Mouse (Mus musculus) midbrain, embryonic 12.5 days (tissue): ENCODE data around the gene Abcb8. TPM values are rescaled to one million over a fixed set of nuclear protein-coding genes. Genes with fewer than 3 reads are reported as not detected.

Experiments used
- ATAC-seq: fragments of 200-750 bp; cut with Nextera tagmentation; 2 replicates; pipeline ENCODE4 v1.8.0; 2017; ENCODE audit warnings: low read depth, moderate TSS enrichment, moderate library complexity; ENCODE audit not compliant: low FRiP score
- H3K27ac ChIP-seq: fragments of 300-500 bp; sonication (generic); replicated peaks from 2 replicates; pipeline ENCODE4 v1.5.1; 2016; ENCODE audit warnings: mild to moderate bottlenecking
- H3K27me3 ChIP-seq: fragments of 300-500 bp; sonication (generic); 2 replicates; pipeline ENCODE4 v1.6.1; 2016; ENCODE audit warnings: mild to moderate bottlenecking
- H3K36me3 ChIP-seq: fragments of 300-500 bp; sonication (generic); 2 replicates; pipeline ENCODE4 v1.6.1; 2016
- H3K4me1 ChIP-seq: fragments of 300-500 bp; sonication (generic); 2 replicates; pipeline ENCODE4 v1.6.1; 2016
- H3K4me2 ChIP-seq: fragments of 300-500 bp; sonication (generic); replicated peaks from 2 replicates; pipeline ENCODE4 v1.6.1; 2016; ENCODE audit warnings: mild to moderate bottlenecking, moderate library complexity
- H3K4me3 ChIP-seq: fragments of 300-500 bp; sonication (generic); 2 replicates; pipeline ENCODE4 v1.5.1; 2016; ENCODE audit warnings: mild to moderate bottlenecking
- H3K9ac ChIP-seq: fragments of 300-500 bp; sonication (generic); replicated peaks from 2 replicates; pipeline ENCODE4 v1.6.1; 2016; ENCODE audit warnings: mild to moderate bottlenecking, moderate library complexity
- H3K9me3 ChIP-seq: fragments of 300-500 bp; sonication (generic); 2 replicates; pipeline ENCODE4 v1.6.1; 2016; ENCODE audit warnings: mild to moderate bottlenecking
- WGBS: fragments of 180-500 bp; shearing (Covaris S2); methylation state at CpG from one replicate; pipeline ENCODE4 v1.1.7; 2016; 5-methylcytosine and 5-hydroxymethylcytosine counted together
- polyA plus RNA-seq: library from polyadenylated mRNA; unstranded; fragments of >200 nt; fragmentation: Nextera tagmentation; extraction: Ambion mirVana; gene quantifications from 2 replicates; pipeline ENCODE4 v1.2.1, GENCODE M21; 2016

Abcb8 gene
- polyA plus RNA-seq, 1 experiment from 2014 or later = 48.0 TPM

- Histone ChIP-seq H3K4me3 (peak within 1 kb of the TSS; percentile 62), H3K9ac (peak within 1 kb of the TSS; percentile 75), H3K27ac (peak within 1 kb of the TSS; percentile 91), H3K4me2 (peak within 1 kb of the TSS; percentile 85), H3K4me1 (peaks cover 50% of the 10 kb centered on the region), H3K36me3 (peaks cover 26% of the 10 kb centered on the region), H3K9me3 (no peaks in the 10 kb centered on the region), H3K27me3 (peaks cover 17% of the 10 kb centered on the region)
- under 1% methylated on average over 46 of the region's 46 CpGs for WGBS
- ATAC-seq = peak; percentile 92
Measured at GRCm38 (mm10) chr5:24423129-24424003, 29.9 kb downstream of the Abcb8 start, which contains the start of the genes Cdk5 and Slc4a2. TSS of gene Cdk5 (minus strand) at chr5:24423530. TSS of gene Slc4a2 (plus strand) at chr5:24423837.

- Histone ChIP-seq H3K9me3 (no peaks in the 10 kb centered on the region), H3K9ac (peak overlapping the region; percentile 64), H3K27ac (peak overlapping the region; percentile 91), H3K27me3 (peaks cover 22% of the 10 kb centered on the region), H3K4me3 (peak overlapping the region; percentile 62), H3K4me1 (peaks cover 55% of the 10 kb centered on the region), H3K4me2 (peak overlapping the region; percentile 85), H3K36me3 (peaks cover 22% of the 10 kb centered on the region)
- no peak; the same call in none of the 2 replicates for ATAC-seq
- WGBS = 16% methylated on average over 21 of the region's 21 CpGs
Measured at GRCm38 (mm10) chr5:24424004-24424781, 30.7 kb downstream of the Abcb8 start.

GRCm38 (mm10) chr5:24424861-24425411 is 31.5 kb downstream of the Abcb8 start:
- H3K4me1 ChIP-seq = peaks cover 55% of the 10 kb centered on the region
- H3K27ac ChIP-seq = peak overlapping the region; percentile 91
- H3K9ac ChIP-seq = peak overlapping the region; percentile 64
- under 1% methylated on average over 40 of the region's 60 CpGs for WGBS
- no peaks in the 10 kb centered on the region for H3K9me3 ChIP-seq
- peaks cover 22% of the 10 kb centered on the region for H3K27me3 ChIP-seq
- peak overlapping the region; percentile 85 for H3K4me2 ChIP-seq
- H3K36me3 ChIP-seq = peaks cover 22% of the 10 kb centered on the region
- ATAC-seq = no peak
- peak overlapping the region; percentile 62 for H3K4me3 ChIP-seq

- Histone ChIP-seq H3K4me3 (peak overlapping the region; percentile 62), H3K4me2 (peak overlapping the region; percentile 85), H3K27me3 (peaks cover 22% of the 10 kb centered on the region), H3K4me1 (peaks cover 55% of the 10 kb centered on the region), H3K27ac (peak overlapping the region; percentile 91), H3K36me3 (peaks cover 22% of the 10 kb centered on the region), H3K9me3 (no peaks in the 10 kb centered on the region), H3K9ac (peak overlapping the region; percentile 64)
- WGBS = 0% methylated on average over 25 of the region's 30 CpGs
- ATAC-seq = no peak
Measured at GRCm38 (mm10) chr5:24425421-24426036, 32.1 kb downstream of the Abcb8 start.

DNA sequence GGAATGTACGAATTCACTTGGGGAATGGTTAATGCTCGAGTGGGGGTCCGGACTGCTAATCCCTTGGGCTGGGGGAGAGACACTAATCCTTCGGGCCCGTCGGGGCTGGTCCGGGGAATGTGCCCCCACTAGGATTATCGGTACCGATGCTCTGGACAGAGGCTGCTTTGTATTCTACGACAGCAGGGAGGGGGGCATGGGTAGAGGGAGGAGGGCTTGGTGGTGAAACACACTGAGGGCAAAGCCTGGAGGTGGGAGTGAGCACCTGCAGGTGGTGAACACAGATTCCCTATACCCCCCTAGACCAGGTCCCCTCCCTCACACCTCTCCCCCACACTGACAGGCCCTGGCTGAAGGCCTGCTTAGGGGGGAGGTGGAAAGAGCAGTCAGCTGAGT is 32.6 kb downstream of the Abcb8 start:
- Histone ChIP-seq H3K4me3 (peak overlapping the region; percentile 62), H3K4me2 (peak overlapping the region; percentile 85), H3K4me1 (peaks cover 55% of the 10 kb centered on the region), H3K9me3 (no peaks in the 10 kb centered on the region), H3K27me3 (peaks cover 22% of the 10 kb centered on the region), H3K27ac (peak overlapping the region; percentile 91), H3K36me3 (peaks cover 26% of the 10 kb centered on the region), H3K9ac (peak overlapping the region; percentile 64)
- ATAC-seq = no peak
- 1% methylated on average over 10 of the region's 10 CpGs for WGBS

- ATAC-seq = no peak
Measured at GRCm38 (mm10) chr5:24426556-24427284, 33.3 kb downstream of the Abcb8 start.

DNA sequence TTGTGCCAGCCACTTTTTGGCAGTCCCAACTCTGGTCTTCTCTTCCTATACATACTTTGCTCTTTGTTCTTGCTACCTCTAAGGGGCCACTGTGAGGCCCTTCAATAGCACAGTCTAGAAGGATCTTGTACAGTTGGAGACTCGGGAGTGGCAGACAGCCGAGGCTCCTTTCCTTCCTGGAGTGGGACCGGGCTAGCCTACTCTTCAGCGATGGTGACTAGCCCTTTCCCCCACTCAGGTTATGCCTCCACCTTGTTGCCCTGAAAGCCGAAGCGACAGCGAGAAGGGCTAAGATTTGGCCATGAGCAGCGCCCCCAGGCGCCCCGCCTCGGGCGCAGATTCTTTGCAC is 33.8 kb downstream of the Abcb8 start:
- H3K4me3 ChIP-seq = 0 out of 2 replicates have a peak overlapping the region, but pooled peaks have one; percentile 1
- H3K27me3 ChIP-seq = peaks cover 22% of the 10 kb centered on the region
- peak overlapping the region; percentile 85 for H3K4me2 ChIP-seq
- H3K27ac ChIP-seq = no peak overlapping the region
- ATAC-seq = no peak
- H3K9ac ChIP-seq = peak overlapping the region; percentile 64
- H3K4me1 ChIP-seq = peaks cover 52% of the 10 kb centered on the region
- no peaks in the 10 kb centered on the region for H3K9me3 ChIP-seq
- whole genome bisulfite sequencing = 15% methylated on average over 12 of the region's 12 CpGs
- H3K36me3 ChIP-seq = peaks cover 33% of the 10 kb centered on the region

More at GRCm38 (mm10) chr5:24426556-24427284, 33.3 kb downstream of the Abcb8 start:
- WGBS = 9% methylated on average over 9 of the region's 9 CpGs
- Histone ChIP-seq H3K4me2 (peak overlapping the region; percentile 85), H3K9me3 (no peaks in the 10 kb centered on the region), H3K27ac (no peak overlapping the region), H3K36me3 (peaks cover 28% of the 10 kb centered on the region), H3K4me3 (peak overlapping the region; percentile 62), H3K27me3 (peaks cover 22% of the 10 kb centered on the region), H3K9ac (peak overlapping the region; percentile 64), H3K4me1 (peaks cover 55% of the 10 kb centered on the region)

DNA sequence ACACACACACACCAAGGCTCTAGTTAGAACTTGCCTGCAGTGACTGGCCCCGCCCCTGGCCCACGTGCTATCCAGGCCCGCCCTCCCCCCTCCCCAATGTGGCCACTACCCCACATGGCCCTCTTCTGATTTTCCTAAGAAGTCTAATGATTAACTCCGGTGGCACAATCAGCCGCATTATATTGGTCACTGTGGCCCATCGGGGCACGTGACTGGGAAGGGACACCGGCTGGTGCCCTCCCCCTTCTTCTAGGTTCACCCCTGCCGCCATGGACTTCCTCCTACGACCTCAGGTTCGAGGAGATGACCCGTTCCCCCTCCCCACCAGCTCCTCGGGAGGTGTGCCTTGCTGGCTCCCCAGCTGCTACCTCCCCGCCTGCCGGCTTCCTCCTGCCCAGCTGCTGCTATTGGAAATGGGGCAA is 34.5 kb downstream of the Abcb8 start:
- 0 out of 2 replicates have a peak overlapping the region, but pooled peaks have one; percentile 4 for H3K9ac ChIP-seq
- peaks cover 40% of the 10 kb centered on the region for H3K36me3 ChIP-seq
- H3K27ac ChIP-seq = peak overlapping the region; percentile 26; the same call in 1 of the 2 replicates
- peaks cover 22% of the 10 kb centered on the region for H3K27me3 ChIP-seq
- H3K4me1 ChIP-seq = peaks cover 45% of the 10 kb centered on the region
- WGBS = 8% methylated on average over 14 of the region's 15 CpGs
- peak overlapping the region; percentile 85 for H3K4me2 ChIP-seq
- ATAC-seq = no peak
- no peaks in the 10 kb centered on the region for H3K9me3 ChIP-seq
- H3K4me3 ChIP-seq = 0 out of 2 replicates have a peak overlapping the region, but pooled peaks have one; percentile 4

GRCm38 (mm10) chr5:24428596-24428995 is 35.1 kb downstream of the Abcb8 start:
- Histone ChIP-seq H3K4me3 (no peak overlapping the region), H3K27me3 (peaks cover 22% of the 10 kb centered on the region), H3K27ac (peak overlapping the region; percentile 26; the same call in 1 of the 2 replicates), H3K9ac (0 out of 2 replicates have a peak overlapping the region, but pooled peaks have one; percentile 4), H3K9me3 (no peaks in the 10 kb centered on the region), H3K4me2 (peak overlapping the region; percentile 85; the same call in 1 of the 2 replicates), H3K4me1 (peaks cover 44% of the 10 kb centered on the region), H3K36me3 (peaks cover 46% of the 10 kb centered on the region)
- 15% methylated on average over 8 of the region's 9 CpGs for WGBS
- ATAC-seq = no peak

DNA sequence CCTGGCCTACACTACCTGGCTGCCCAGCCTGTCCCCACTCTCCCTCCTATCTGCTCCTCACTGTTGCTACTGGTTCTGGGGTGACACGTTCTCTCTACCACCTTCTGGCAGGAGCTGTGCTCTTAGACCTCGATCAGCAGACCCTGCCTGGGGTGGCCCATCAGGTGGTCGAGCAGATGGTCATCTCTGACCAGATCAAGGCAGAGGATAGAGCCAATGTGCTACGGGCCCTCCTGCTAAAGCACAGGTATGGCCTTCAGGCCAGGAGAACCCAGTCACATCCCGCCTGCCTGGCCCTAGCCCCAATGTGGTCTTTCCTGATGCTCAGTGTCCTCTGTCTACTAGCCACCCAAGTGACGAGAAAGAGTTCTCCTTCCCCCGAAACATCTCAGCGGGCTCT is 40.5 kb downstream of the Abcb8 start:
- Histone ChIP-seq H3K27me3 (0 out of 2 replicates have a peak, but pooled peaks cover under 1% of the 10 kb centered on the region), H3K4me2 (no peak overlapping the region), H3K36me3 (peaks cover 80% of the 10 kb centered on the region), H3K9me3 (no peaks in the 10 kb centered on the region), H3K4me3 (no peak overlapping the region), H3K9ac (no peak overlapping the region), H3K27ac (no peak overlapping the region), H3K4me1 (no peaks in the 10 kb centered on the region)
- 93% methylated on average over 8 of the region's 8 CpGs for WGBS
- ATAC-seq = no peak
